Mouse (Mus musculus) frontal cortex, postnatal 10 days (tissue): Measurements from ENCODE around the gene P4hb.
"Not testable (repeated sequence)": the region's sequence is repeated elsewhere in the genome, so short reads cannot be mapped to it uniquely, and the experiment has no call there.

Experiments
- DNase-seq, 2 experiments: peaks; one replicate each; pipeline ENCODE4 v3.0.0; 2022; ENCODE audit warnings: low spot score in 2 of 2, mixed read lengths in 1 of 2

The P4hb gene

GRCm38 (mm10) chr11:120539285-120540014 lies 33.6 kb downstream of the P4hb start:
- no peak for DNase-seq

GRCm38 (mm10) chr11:120538955-120539284 lies 34.1 kb downstream of the P4hb start:
- DNase-seq: no peak

GRCm38 (mm10) chr11:120538485-120538884 lies 34.6 kb downstream of the P4hb start:
- no peak for DNase-seq

- DNase-seq: no peak
Observed at GRCm38 (mm10) chr11:120535804-120536203, 37.2 kb downstream of the P4hb start.

GRCm38 (mm10) chr11:120535145-120535544 lies 37.9 kb downstream of the P4hb start:
- DNase-seq: no peak

GRCm38 (mm10) chr11:120534093-120534492 lies 39.0 kb downstream of the P4hb start:
- DNase-seq: no peak

GRCm38 (mm10) chr11:120531646-120532045 lies 41.4 kb downstream of the P4hb start:
- no peak for DNase-seq

GRCm38 (mm10) chr11:120530085-120530964 lies 42.7 kb downstream of the P4hb start, which contains the start of gene Gcgr:
TSS of gene Gcgr (plus strand) at chr11:120530699.
- no peak for DNase-seq

GRCm38 (mm10) chr11:120528903-120529302 lies 44.1 kb downstream of the P4hb start:
- DNase-seq: no peak

- DNase-seq: no peak
Observed at GRCm38 (mm10) chr11:120527690-120528354, 45.2 kb downstream of the P4hb start.

- DNase-seq: no peak
Observed at GRCm38 (mm10) chr11:120525959-120526358, 47.1 kb downstream of the P4hb start.

GRCm38 (mm10) chr11:120522581-120522980 lies 50.5 kb downstream of the P4hb start:
- no peak for DNase-seq

- DNase-seq: no peak
Observed at GRCm38 (mm10) chr11:120520967-120521540, 52.0 kb downstream of the P4hb start.

GRCm38 (mm10) chr11:120520498-120520897 lies 52.6 kb downstream of the P4hb start:
- DNase-seq: no peak

GRCm38 (mm10) chr11:120519738-120520137 lies 53.3 kb downstream of the P4hb start:
- DNase-seq: no peak

GRCm38 (mm10) chr11:120518558-120518957 lies 54.5 kb downstream of the P4hb start:
- no peak for DNase-seq

GRCm38 (mm10) chr11:120518027-120518426 lies 55.0 kb downstream of the P4hb start:
- peak; percentile 46 to 64 for DNase-seq

GRCm38 (mm10) chr11:120517147-120517546 lies 55.9 kb downstream of the P4hb start:
- DNase-seq: no peak

GRCm38 (mm10) chr11:120515611-120516010 lies 57.4 kb downstream of the P4hb start:
- DNase-seq: peak; percentile 52 to 78

GRCm38 (mm10) chr11:120514262-120514661 lies 58.8 kb downstream of the P4hb start:
- not testable (repeated sequence) for DNase-seq

GRCm38 (mm10) chr11:120512790-120513453 lies 60.1 kb downstream of the P4hb start:
- DNase-seq: no peak
